Mouse (Mus musculus) lung, adult 2 months (tissue): ENCODE results near the gene Tacc2.

Experiments
- CTCF ChIP-seq: fragments of 200-500 bp; IDR thresholded peaks from 2 replicates; pipeline ENCODE4 v1.5.1; 2011; ENCODE audit warnings: mild to moderate bottlenecking, low read length, control low read depth; ENCODE audit not compliant: insufficient read depth
- POLR2A ChIP-seq: fragments of 200-500 bp; IDR thresholded peaks from 2 replicates; pipeline ENCODE4 v1.6.1; 2011; ENCODE audit warnings: low read depth, mild to moderate bottlenecking, control low read depth, low read length, borderline replicate concordance; ENCODE audit errors: extremely low read depth

DNA sequence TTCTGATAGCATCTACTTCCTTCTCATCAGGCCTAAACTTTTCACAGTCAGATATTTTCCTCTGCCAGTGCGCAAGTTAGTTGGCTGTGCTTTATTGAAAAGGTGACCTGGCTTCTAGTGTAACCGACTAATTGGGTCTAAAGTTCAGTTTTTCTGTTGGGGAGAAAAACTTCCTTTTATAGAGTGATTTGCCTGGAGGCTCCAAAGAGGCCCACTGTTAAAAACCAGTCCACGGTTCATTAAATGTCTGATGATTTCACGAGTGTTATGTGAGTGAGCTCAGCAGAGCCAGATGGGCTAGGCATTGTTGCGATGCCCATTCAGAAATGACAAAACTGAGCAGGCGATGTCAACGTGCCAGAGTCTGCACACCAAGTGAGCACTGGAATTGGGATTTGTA is 6.8 kb upstream of the Tacc2 start:
- TF ChIP-seq CTCF (no peak), POLR2A (no peak)
